Mouse (Mus musculus) Muller cell, postnatal 12 days (primary cell): Measurements from ENCODE around the gene Chst7.

Experiments
- DNase-seq: peaks from one replicate; pipeline ENCODE4 v3.0.0-alpha.2; 2015; ENCODE audit errors: inconsistent ontology term

Chst7 gene

GRCm38 (mm10) chrX:20059381-20059971, at the start of gene Chst7:
Gene Chst7, plus strand, starts transcription at chrX:20059560.
- DNase-seq: peak; percentile 71

GRCm38 (mm10) chrX:20012211-20012610, 47.1 kb upstream of the Chst7 start:
- no peak for DNase-seq

- peak; percentile 25 for DNase-seq
Measured at GRCm38 (mm10) chrX:20020942-20021341, 38.4 kb upstream of the Chst7 start.

- peak; percentile 22 for DNase-seq
Measured at GRCm38 (mm10) chrX:20060096-20060768, 872 bp downstream of the Chst7 start.

GRCm38 (mm10) chrX:20060769-20061315, 1.5 kb downstream of the Chst7 start:
- peak; percentile 8 for DNase-seq

GRCm38 (mm10) chrX:20061764-20062480, 2.6 kb downstream of the Chst7 start:
- DNase-seq: no peak

GRCm38 (mm10) chrX:20066636-20067035, 7.3 kb downstream of the Chst7 start:
- DNase-seq: no peak

GRCm38 (mm10) chrX:20070196-20070595, 10.8 kb downstream of the Chst7 start:
- no peak for DNase-seq

- DNase-seq: no peak
Measured at GRCm38 (mm10) chrX:20117717-20118116, 58.4 kb downstream of the Chst7 start.

- no peak for DNase-seq
Measured at GRCm38 (mm10) chrX:20125481-20125880, 66.1 kb downstream of the Chst7 start.

GRCm38 (mm10) chrX:20128951-20129350, 69.6 kb downstream of the Chst7 start:
- no peak for DNase-seq

- DNase-seq: peak; percentile 37
Measured at GRCm38 (mm10) chrX:20129466-20129865, 70.1 kb downstream of the Chst7 start.
